Comparison of ENCODE assay signal across 8 mouse cellular contexts in genomic region chr6:30895819-30896194, GRCm38 (mm10). TPM values are rescaled to one million over a fixed set of nuclear protein-coding genes. Genes with fewer than 3 reads are reported as not detected.
DNase-seq lines count a peak whose midpoint lies in the region; ATAC-seq and TF ChIP-seq lines count a peak whose summit lies in the region.

No protein-coding gene starts in this region.

- 12% methylated on average over 3 of the region's 3 CpGs for WGBS in hindbrain, postnatal 0 days
- WGBS in midbrain, embryonic 15.5 days = 18% methylated on average over 3 of the region's 3 CpGs

- no peak for ATAC-seq in hindbrain, postnatal 0 days
- ATAC-seq in midbrain, embryonic 15.5 days (replicated peaks) = no peak; the same call in 1 of the 2 replicates

- H3K4me2 ChIP-seq in hindbrain, postnatal 0 days (ENCODE audit: low read depth, low read length) = peak overlapping the region; percentile 65
- H3K4me2 ChIP-seq in midbrain, embryonic 15.5 days = peak overlapping the region; percentile 58

- H3K27me3 ChIP-seq in hindbrain, postnatal 0 days (ENCODE audit: insufficient read depth, low read length) = no peaks in the 10 kb centered on the region
- no peaks in the 10 kb centered on the region for H3K27me3 ChIP-seq in midbrain, embryonic 15.5 days (replicated peaks)

- no peaks in the 10 kb centered on the region; the same call in 1 of the 2 replicates for H3K4me1 ChIP-seq in hindbrain, postnatal 0 days (ENCODE audit: insufficient read depth, low read length)
- H3K4me1 ChIP-seq in midbrain, embryonic 15.5 days = peaks cover 10% of the 10 kb centered on the region

- peak; percentile 23 for DNase-seq in adrenal gland, postnatal 14 days
- no peak for DNase-seq in adrenal gland, adult 2 months
- DNase-seq in left cerebral cortex, postnatal 25 days (ENCODE audit: low spot score in 2 of 2) = peak; percentile 13 to 34
- no peak for DNase-seq in left cerebral cortex, postnatal 4 days
- DNase-seq in c-Kit-negative CD71-positive TER-119-positive erythroid progenitor cells, embryonic 14.5 days (ENCODE audit: low read depth, low spot score) = peak; percentile 4
- peak; percentile 26 for DNase-seq in hindbrain, postnatal 0 days (ENCODE audit: low spot score)
- DNase-seq in spleen, postnatal 14 days (ENCODE audit: low spot score in 2 of 2) = no peak

- peak overlapping the region; percentile 86 for H3K9ac ChIP-seq in hindbrain, postnatal 0 days (replicated peaks; ENCODE audit: low read length)
- peak overlapping the region; percentile 68 for H3K9ac ChIP-seq in midbrain, embryonic 15.5 days

- peak overlapping the region; percentile 92 for H3K27ac ChIP-seq in hindbrain, postnatal 0 days
- peak overlapping the region; percentile 96 for H3K27ac ChIP-seq in midbrain, embryonic 15.5 days

- no peaks in the 10 kb centered on the region for H3K9me3 ChIP-seq in hindbrain, postnatal 0 days (ENCODE audit: low read length)
- H3K9me3 ChIP-seq in midbrain, embryonic 15.5 days = no peaks in the 10 kb centered on the region

- intact Hi-C loops in left cerebral cortex, postnatal 25 days (cut with DNase I) = no loop called here
- intact Hi-C loops in left cerebral cortex, postnatal 4 days (cut with DNase I) = no loop called here

- TF ChIP-seq CTCF in hindbrain, postnatal 0 days (IDR thresholded peaks at IDR 0.05; ENCODE audit: low read depth) = no peak

- no peaks in the 10 kb centered on the region for H3K36me3 ChIP-seq in hindbrain, postnatal 0 days (ENCODE audit: insufficient read depth, low read length)
- no peaks in the 10 kb centered on the region for H3K36me3 ChIP-seq in midbrain, embryonic 15.5 days (replicated peaks)

- peak overlapping the region; percentile 81 for H3K4me3 ChIP-seq in hindbrain, postnatal 0 days (ENCODE audit: low read length)
- peak overlapping the region; percentile 74 for H3K4me3 ChIP-seq in midbrain, embryonic 15.5 days

RNA-seq across cellular contexts. Expression of gene Copg2, which starts 0.8 kb away (rescaled TPM):
- 50.1 and 51.5 TPM in 2 replicates for total RNA-seq in adrenal gland, postnatal 14 days (2021)
- total RNA-seq in adrenal gland, adult 2 months (2021) = 10 to 100 TPM; 62.3 to 67.5 TPM
- polyA plus RNA-seq in adrenal gland, adult 2 months (2012; rRNA removed) = 3.6 and 5.0 TPM in 2 replicates
- total RNA-seq in left cerebral cortex, postnatal 25 days (2021) = 10 to 100 TPM; 71.5 to 74.2 TPM
- total RNA-seq in left cerebral cortex, postnatal 4 days (2021) = 10 to 100 TPM; 51.6 to 52.0 TPM
- 35.6 and 43.5 TPM in 2 replicates for total RNA-seq in hindbrain, postnatal 0 days (2014; rRNA removed)
- 29.7 and 30.7 TPM in 2 replicates for polyA plus RNA-seq in hindbrain, postnatal 0 days (2015; fragmentation: Nextera tagmentation; extraction: Ambion mirVana)
- 35.4 and 36.2 TPM in 2 replicates for polyA plus RNA-seq in midbrain, embryonic 15.5 days (2015; fragmentation: Nextera tagmentation; extraction: Ambion mirVana)

RNA-seq across cellular contexts. Expression of gene Tsga13, which starts 19.6 kb away (rescaled TPM):
- not detected in 2 replicates for total RNA-seq in adrenal gland, postnatal 14 days (2021)
- total RNA-seq in adrenal gland, adult 2 months (2021) = not detected
- not detected in 2 replicates for polyA plus RNA-seq in adrenal gland, adult 2 months (2012; rRNA removed)
- total RNA-seq in left cerebral cortex, postnatal 25 days (2021) = not detected
- 1 to 10 TPM in 1 of 2 experiments, under 1 TPM in 1; 0.56 to 1.7 TPM for total RNA-seq in left cerebral cortex, postnatal 4 days (2021)
- not detected in 2 replicates for total RNA-seq in hindbrain, postnatal 0 days (2014; rRNA removed)
- polyA plus RNA-seq in hindbrain, postnatal 0 days (2015; fragmentation: Nextera tagmentation; extraction: Ambion mirVana) = 0.42 and 0.59 TPM in 2 replicates
- polyA plus RNA-seq in midbrain, embryonic 15.5 days (2015; fragmentation: Nextera tagmentation; extraction: Ambion mirVana) = 0.19 TPM in 1 of 2 replicates, not detected in the other

Comparison
In these comparisons a context has a peak if more than half of its experiments do, and no peak if none do; other contexts are left out.
1. DNase-seq: peak in adrenal gland, postnatal 14 days (single experiment), left cerebral cortex, postnatal 25 days (2 of 2), c-Kit-negative CD71-positive TER-119-positive erythroid progenitor cells, embryonic 14.5 days (single experiment) and hindbrain, postnatal 0 days (single experiment); none in adrenal gland, adult 2 months (single experiment), left cerebral cortex, postnatal 4 days (single experiment) and spleen, postnatal 14 days (0 of 2).